Mouse (Mus musculus): ENCODE results near the gene Olah. TPM values are rescaled to one million over a fixed set of nuclear protein-coding genes. Genes with fewer than 3 reads are reported as not detected.
"Not testable (repeated sequence)": the region's sequence is repeated elsewhere in the genome, so short reads cannot be mapped to it uniquely, and the experiment has no call there.

Olah gene
- not detected in 2 replicates for polyA plus RNA-seq (2014; fragmentation: Nextera tagmentation; extraction: Ambion mirVana)

- DNase-seq (ENCODE audit: low spot score), result not testable (repeated sequence)
These were observed at the start of gene Olah for GRCm38 (mm10) chr2:3397110-3397509. Olah (minus strand) TSS chr2:3397210.

GRCm38 (mm10) chr2:3445984-3446383 lies 49.0 kb upstream of the Olah start:
- no peak overlapping the region for H3K9ac ChIP-seq (ENCODE audit: low read length)

More at GRCm38 (mm10) chr2:3397110-3397509, at the start of gene Olah:
- not testable (repeated sequence) for H3K4me3 ChIP-seq (ENCODE audit: low read depth, low read length); H3K9me3 ChIP-seq (replicated peaks; ENCODE audit: control insufficient read depth, low read length); H3K4me2 ChIP-seq (ENCODE audit: low read length); H3K4me1 ChIP-seq (ENCODE audit: control insufficient read depth, insufficient read depth, low read length); ATAC-seq; H3K27me3 ChIP-seq (replicated peaks; ENCODE audit: control insufficient read depth, insufficient read depth, low read length); H3K27ac ChIP-seq (ENCODE audit: low read depth, low read length); H3K36me3 ChIP-seq (ENCODE audit: control insufficient read depth, insufficient read depth, low read length); H3K9ac ChIP-seq (ENCODE audit: low read length)
- 64% methylated on average over 10 of the region's 10 CpGs for WGBS

DNA sequence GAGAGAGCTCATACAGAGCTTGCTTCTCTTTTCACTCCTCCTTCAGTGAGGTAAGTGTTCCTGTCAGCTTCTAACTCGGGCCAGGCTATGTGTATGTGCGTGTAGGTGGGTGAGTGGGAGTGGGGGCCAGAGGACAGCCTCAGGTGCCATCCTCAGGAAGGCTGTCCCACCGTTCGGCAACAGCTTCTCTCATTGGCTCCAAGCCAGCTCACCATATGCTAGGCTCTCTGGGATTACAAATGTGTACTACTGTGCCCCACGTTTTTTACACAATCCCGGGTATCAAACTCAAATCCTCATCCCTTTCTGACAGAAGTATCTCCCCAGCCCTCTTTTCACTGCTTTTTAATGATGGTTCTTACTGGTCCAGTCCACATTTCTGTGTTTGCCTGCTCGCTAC lies 47.2 kb upstream of the Olah start:
- 65% methylated on average over 7 of the region's 7 CpGs for WGBS
- Histone ChIP-seq H3K4me3 (ENCODE audit: low read depth, low read length) (no peak overlapping the region), H3K27me3 (replicated peaks; ENCODE audit: control insufficient read depth, insufficient read depth, low read length) (no peaks in the 10 kb centered on the region), H3K4me1 (ENCODE audit: control insufficient read depth, insufficient read depth, low read length) (no peaks in the 10 kb centered on the region), H3K9ac (ENCODE audit: low read length) (no peak overlapping the region), H3K36me3 (ENCODE audit: control insufficient read depth, insufficient read depth, low read length) (peaks cover 34% of the 10 kb centered on the region), H3K27ac (ENCODE audit: low read depth, low read length) (no peak overlapping the region), H3K9me3 (replicated peaks; ENCODE audit: control insufficient read depth, low read length) (no peaks in the 10 kb centered on the region), H3K4me2 (ENCODE audit: low read length) (no peak overlapping the region)
- peak; percentile 32 for DNase-seq (ENCODE audit: low spot score)
- ATAC-seq, result no peak

More at GRCm38 (mm10) chr2:3445984-3446383, 49.0 kb upstream of the Olah start:
- H3K9me3 ChIP-seq (replicated peaks; ENCODE audit: control insufficient read depth, low read length), result no peaks in the 10 kb centered on the region
- H3K4me3 ChIP-seq (ENCODE audit: low read depth, low read length), result no peak overlapping the region
- 91% methylated on average over 4 of the region's 4 CpGs for WGBS
- no peaks in the 10 kb centered on the region for H3K4me1 ChIP-seq (ENCODE audit: control insufficient read depth, insufficient read depth, low read length)
- no peak overlapping the region for H3K27ac ChIP-seq (ENCODE audit: low read depth, low read length)
- ATAC-seq, result no peak
- no peaks in the 10 kb centered on the region for H3K27me3 ChIP-seq (replicated peaks; ENCODE audit: control insufficient read depth, insufficient read depth, low read length)
- DNase-seq (ENCODE audit: low spot score), result no peak
- H3K36me3 ChIP-seq (ENCODE audit: control insufficient read depth, insufficient read depth, low read length), result peaks cover 36% of the 10 kb centered on the region
- no peak overlapping the region for H3K4me2 ChIP-seq (ENCODE audit: low read length)

DNA sequence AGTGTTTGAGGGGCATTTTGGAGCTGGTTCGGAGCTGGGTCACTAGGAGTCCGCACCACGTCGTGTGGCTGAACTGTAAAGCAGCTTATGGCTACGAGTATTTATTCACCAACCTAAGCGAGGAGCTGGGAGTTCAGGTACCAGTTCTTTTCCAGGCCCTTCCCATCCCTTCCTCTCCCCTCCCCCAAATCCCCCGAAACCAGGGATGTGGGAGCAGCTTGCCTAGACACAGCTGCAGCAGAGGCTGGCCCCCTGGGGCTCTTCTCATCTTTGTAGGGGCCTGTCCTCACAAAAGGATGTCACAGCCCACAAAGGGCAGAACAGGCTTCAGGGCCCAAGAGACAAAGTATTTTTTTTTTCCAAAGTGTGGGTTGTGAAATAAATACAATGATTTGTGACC lies 40.9 kb upstream of the Olah start:
- Histone ChIP-seq H3K9me3 (replicated peaks; ENCODE audit: control insufficient read depth, low read length) (no peaks in the 10 kb centered on the region), H3K4me3 (ENCODE audit: low read depth, low read length) (no peak overlapping the region), H3K4me1 (ENCODE audit: control insufficient read depth, insufficient read depth, low read length) (no peaks in the 10 kb centered on the region), H3K36me3 (ENCODE audit: control insufficient read depth, insufficient read depth, low read length) (peaks cover 21% of the 10 kb centered on the region), H3K4me2 (ENCODE audit: low read length) (no peak overlapping the region), H3K27me3 (replicated peaks; ENCODE audit: control insufficient read depth, insufficient read depth, low read length) (no peaks in the 10 kb centered on the region), H3K9ac (ENCODE audit: low read length) (no peak overlapping the region), H3K27ac (ENCODE audit: low read depth, low read length) (no peak overlapping the region)
- WGBS, result 35% methylated on average over 7 of the region's 7 CpGs
- ATAC-seq (no peak), DNase-seq (ENCODE audit: low spot score) (no peak)

DNA sequence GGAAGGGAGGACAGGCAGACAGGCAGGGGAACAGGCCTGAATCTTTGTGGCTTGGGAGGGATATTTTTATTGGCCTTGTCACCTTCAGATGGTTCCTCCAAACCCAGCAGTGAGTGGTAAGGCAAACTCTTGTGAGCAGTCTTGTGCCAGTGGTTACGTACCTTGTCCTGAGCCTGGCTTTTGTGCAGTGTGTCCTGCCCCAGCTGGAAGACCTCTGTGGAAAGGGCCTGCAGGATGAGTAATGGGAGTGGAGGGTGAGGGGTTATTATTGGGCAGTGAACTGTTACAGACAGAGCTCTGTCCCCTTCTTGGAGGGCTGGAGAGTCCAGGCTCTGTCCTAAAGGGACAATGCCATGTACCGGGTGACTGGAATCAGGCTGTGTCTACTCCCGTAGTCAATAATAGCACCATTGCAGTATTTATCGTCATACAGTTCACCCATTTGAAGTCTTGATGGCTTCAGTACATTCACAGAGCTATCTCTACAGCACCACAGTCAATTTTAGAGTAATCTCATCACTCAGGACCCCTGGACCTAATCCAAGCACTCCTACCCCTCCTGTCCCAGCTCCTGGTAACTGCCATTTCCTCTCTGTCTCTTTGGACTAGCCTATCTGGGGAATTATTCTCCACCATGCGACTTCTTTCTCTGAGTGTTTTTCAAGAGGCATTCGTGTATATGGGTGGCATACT lies 38.5 kb upstream of the Olah start:
- H3K9me3 ChIP-seq (replicated peaks; ENCODE audit: control insufficient read depth, low read length), result no peaks in the 10 kb centered on the region
- 87% methylated on average over 6 of the region's 6 CpGs for WGBS
- H3K4me2 ChIP-seq (ENCODE audit: low read length), result no peak overlapping the region
- no peak for ATAC-seq
- no peak overlapping the region for H3K27ac ChIP-seq (ENCODE audit: low read depth, low read length)
- no peak overlapping the region for H3K9ac ChIP-seq (ENCODE audit: low read length)
- no peaks in the 10 kb centered on the region for H3K4me1 ChIP-seq (ENCODE audit: control insufficient read depth, insufficient read depth, low read length)
- no peak overlapping the region for H3K4me3 ChIP-seq (ENCODE audit: low read depth, low read length)
- DNase-seq (ENCODE audit: low spot score), result no peak
- H3K27me3 ChIP-seq (replicated peaks; ENCODE audit: control insufficient read depth, insufficient read depth, low read length), result no peaks in the 10 kb centered on the region
- H3K36me3 ChIP-seq (ENCODE audit: control insufficient read depth, insufficient read depth, low read length), result peaks cover 9% of the 10 kb centered on the region

GRCm38 (mm10) chr2:3430956-3431355 lies 33.9 kb upstream of the Olah start:
- no peak overlapping the region for H3K9ac ChIP-seq (ENCODE audit: low read length)
- no peaks in the 10 kb centered on the region for H3K4me1 ChIP-seq (ENCODE audit: control insufficient read depth, insufficient read depth, low read length)
- ATAC-seq, result no peak
- H3K36me3 ChIP-seq (ENCODE audit: control insufficient read depth, insufficient read depth, low read length), result peaks cover 3% of the 10 kb centered on the region; the same call in 1 of the 2 replicates
- H3K4me3 ChIP-seq (ENCODE audit: low read depth, low read length), result no peak overlapping the region
- H3K27me3 ChIP-seq (replicated peaks; ENCODE audit: control insufficient read depth, insufficient read depth, low read length), result no peaks in the 10 kb centered on the region
- no peak for DNase-seq (ENCODE audit: low spot score)
- H3K4me2 ChIP-seq (ENCODE audit: low read length), result no peak overlapping the region
- 93% methylated on average over 9 of the region's 9 CpGs for WGBS
- no peaks in the 10 kb centered on the region for H3K9me3 ChIP-seq (replicated peaks; ENCODE audit: control insufficient read depth, low read length)
- H3K27ac ChIP-seq (ENCODE audit: low read depth, low read length), result no peak overlapping the region

DNA sequence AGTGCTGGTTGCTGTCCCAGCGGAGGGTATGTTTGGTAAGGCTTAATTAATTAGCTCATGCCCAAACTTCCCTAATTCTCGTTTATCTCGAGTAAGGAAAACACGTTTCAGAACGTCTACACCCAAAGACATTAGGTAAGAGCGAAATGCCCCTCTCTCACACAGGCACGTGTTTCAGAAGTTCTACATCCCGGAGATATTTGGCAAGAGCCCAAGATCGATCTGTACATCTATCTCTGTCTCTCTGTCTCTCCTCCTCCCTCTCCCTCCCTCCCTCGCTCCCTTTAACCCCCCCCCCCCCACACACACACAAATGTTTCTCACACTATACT lies 27.5 kb upstream of the Olah start:
- DNase-seq (ENCODE audit: low spot score), result peak; percentile 13
- Histone ChIP-seq H3K9ac (ENCODE audit: low read length) (peak overlapping the region; percentile 67), H3K4me3 (ENCODE audit: low read depth, low read length) (peak overlapping the region; percentile 71), H3K4me1 (ENCODE audit: control insufficient read depth, insufficient read depth, low read length) (peaks cover 8% of the 10 kb centered on the region), H3K4me2 (ENCODE audit: low read length) (peak overlapping the region; percentile 90), H3K27me3 (replicated peaks; ENCODE audit: control insufficient read depth, insufficient read depth, low read length) (no peaks in the 10 kb centered on the region), H3K27ac (ENCODE audit: low read depth, low read length) (no peak overlapping the region), H3K9me3 (replicated peaks; ENCODE audit: control insufficient read depth, low read length) (no peaks in the 10 kb centered on the region), H3K36me3 (ENCODE audit: control insufficient read depth, insufficient read depth, low read length) (peaks cover 3% of the 10 kb centered on the region; the same call in 1 of the 2 replicates)
- 10% methylated on average over 9 of the region's 10 CpGs for WGBS
- no peak for ATAC-seq

DNA sequence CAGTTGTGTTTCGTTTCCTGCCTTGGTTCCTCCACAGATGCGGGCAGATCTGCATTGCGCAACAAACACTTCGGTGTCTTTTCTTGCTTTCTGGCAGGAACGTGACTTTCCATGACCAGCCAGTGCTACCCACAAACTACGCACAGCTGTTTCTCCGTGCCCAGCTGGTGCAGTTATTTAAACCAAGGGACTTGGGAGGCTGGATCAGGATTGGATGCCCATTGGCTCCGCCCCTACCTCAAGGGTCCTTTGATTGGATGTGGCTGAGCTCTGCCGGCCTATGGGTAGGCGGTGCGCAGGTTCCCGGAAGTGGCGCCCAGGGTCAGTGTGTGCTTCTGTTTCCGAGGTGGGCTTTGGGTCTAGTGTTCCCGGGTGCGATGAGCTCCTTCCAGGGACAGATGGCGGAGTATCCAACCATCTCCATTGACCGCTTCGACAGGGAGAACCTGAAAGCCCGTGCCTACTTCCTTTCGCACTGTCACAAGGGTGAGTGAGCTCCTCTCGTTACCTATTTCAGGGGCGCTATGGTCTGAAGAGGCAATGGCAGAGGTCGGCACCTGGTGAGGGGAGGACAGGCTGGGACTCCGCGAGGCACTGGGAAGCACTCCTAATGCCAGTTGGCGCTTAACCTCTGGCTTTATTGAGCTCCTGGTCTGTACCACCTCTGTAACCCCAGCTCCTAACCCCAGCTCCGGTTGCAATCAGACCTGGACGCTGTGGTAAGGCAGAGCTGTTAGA lies 27.0 kb upstream of the Olah start, which contains the start of gene Dclre1c:
Dclre1c (plus strand) TSS at position 291 of the 738 bp plus-strand sequence.
- Histone ChIP-seq H3K36me3 (ENCODE audit: control insufficient read depth, insufficient read depth, low read length) (peaks cover 3% of the 10 kb centered on the region; the same call in 1 of the 2 replicates), H3K9ac (ENCODE audit: low read length) (peak within 1 kb of the TSS; percentile 67), H3K9me3 (replicated peaks; ENCODE audit: control insufficient read depth, low read length) (no peaks in the 10 kb centered on the region), H3K4me1 (ENCODE audit: control insufficient read depth, insufficient read depth, low read length) (peaks cover 8% of the 10 kb centered on the region), H3K4me2 (ENCODE audit: low read length) (peak within 1 kb of the TSS; percentile 90), H3K27me3 (replicated peaks; ENCODE audit: control insufficient read depth, insufficient read depth, low read length) (no peaks in the 10 kb centered on the region), H3K27ac (ENCODE audit: low read depth, low read length) (no peak within 1 kb of the TSS), H3K4me3 (ENCODE audit: low read depth, low read length) (peak within 1 kb of the TSS; percentile 71)
- WGBS, result 1% methylated on average over 29 of the region's 29 CpGs
- DNase-seq (ENCODE audit: low spot score) (peak; percentile 96), ATAC-seq (peak; percentile 99)

GRCm38 (mm10) chr2:3422548-3422947 lies 25.5 kb upstream of the Olah start, which contains the start of gene Meig1:
Meig1 (minus strand) TSS chr2:3422648.
- DNase-seq (ENCODE audit: low spot score) (no peak), ATAC-seq (no peak)
- Histone ChIP-seq H3K9me3 (replicated peaks; ENCODE audit: control insufficient read depth, low read length) (no peaks in the 10 kb centered on the region), H3K27ac (ENCODE audit: low read depth, low read length) (no peak within 1 kb of the TSS), H3K4me2 (ENCODE audit: low read length) (no peak within 1 kb of the TSS), H3K36me3 (ENCODE audit: control insufficient read depth, insufficient read depth, low read length) (0 out of 2 replicates have a peak, but pooled peaks cover 3% of the 10 kb centered on the region), H3K27me3 (replicated peaks; ENCODE audit: control insufficient read depth, insufficient read depth, low read length) (no peaks in the 10 kb centered on the region), H3K4me3 (ENCODE audit: low read depth, low read length) (0 out of 2 replicates have a peak within 1 kb of the TSS, but pooled peaks have one; percentile 71), H3K4me1 (ENCODE audit: control insufficient read depth, insufficient read depth, low read length) (peaks cover 8% of the 10 kb centered on the region), H3K9ac (ENCODE audit: low read length) (no peak within 1 kb of the TSS)
- WGBS, result 66% methylated on average over 3 of the region's 3 CpGs
